Mouse (Mus musculus) heart, adult 11 months (tissue): ENCODE results near the gene Enthd1.

Experiments used
- DNase-seq: peaks from one replicate; pipeline ENCODE4 v3.0.0; 2022

Enthd1 gene

GRCm38 (mm10) chr15:80533274-80533673 lies 31.7 kb downstream of the Enthd1 start:
- no peak for DNase-seq

DNA sequence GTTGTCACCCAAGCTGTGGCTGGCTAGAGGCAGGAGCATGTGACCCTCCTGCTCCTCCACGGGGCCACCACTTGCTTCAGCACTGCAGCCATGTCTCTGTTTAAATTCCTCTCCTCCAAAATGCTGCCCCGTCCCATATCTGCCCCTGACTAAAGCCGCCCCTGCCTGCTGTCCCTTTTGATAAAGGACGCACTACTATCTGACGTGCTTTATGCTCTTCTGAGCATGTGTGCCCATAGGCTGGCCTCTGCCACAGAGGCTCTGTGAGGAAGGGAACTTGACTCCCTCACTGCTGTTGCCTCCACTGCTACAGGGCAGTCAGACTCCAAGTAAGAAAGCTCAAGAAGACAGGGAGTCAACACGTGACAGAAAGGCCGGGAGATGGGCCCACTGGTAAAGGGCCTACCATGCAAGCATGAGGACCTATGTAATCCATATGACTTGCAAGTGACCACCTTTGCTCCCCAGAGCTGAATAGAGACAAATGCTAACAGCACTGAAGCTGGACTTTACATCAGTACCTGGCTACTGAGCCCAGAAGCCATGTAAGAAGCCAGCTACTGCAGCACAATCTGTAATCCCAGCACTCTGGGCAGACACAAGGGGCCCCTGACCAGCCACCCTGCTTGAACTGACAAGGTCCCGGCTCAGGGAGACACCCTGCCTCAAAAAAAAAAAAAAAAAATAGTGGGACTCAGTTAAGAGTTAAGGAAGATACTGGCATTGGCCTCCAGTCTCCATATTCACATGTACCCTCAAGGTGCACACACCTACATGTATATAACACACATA lies 32.5 kb downstream of the Enthd1 start:
- peak; percentile 56 for DNase-seq

DNA sequence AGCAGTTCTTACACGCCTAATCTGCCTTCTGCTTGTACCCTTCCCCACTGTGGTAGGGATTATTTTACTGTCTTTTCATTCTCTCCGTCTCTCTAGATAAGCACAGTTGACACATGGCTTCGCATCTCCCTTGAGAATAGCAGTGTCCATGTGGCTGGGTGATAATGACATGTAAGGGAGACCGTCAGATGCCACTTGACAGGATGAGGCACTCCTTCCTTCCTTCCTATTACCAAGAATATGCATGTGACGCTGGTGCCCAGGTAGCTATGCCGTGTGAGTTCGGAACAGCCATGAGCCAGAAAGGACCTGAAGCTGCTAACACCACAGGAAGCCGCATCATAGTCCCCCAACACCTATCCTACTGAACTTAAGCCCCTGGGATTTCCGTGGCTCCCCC lies 33.9 kb downstream of the Enthd1 start:
- DNase-seq, result no peak

DNA sequence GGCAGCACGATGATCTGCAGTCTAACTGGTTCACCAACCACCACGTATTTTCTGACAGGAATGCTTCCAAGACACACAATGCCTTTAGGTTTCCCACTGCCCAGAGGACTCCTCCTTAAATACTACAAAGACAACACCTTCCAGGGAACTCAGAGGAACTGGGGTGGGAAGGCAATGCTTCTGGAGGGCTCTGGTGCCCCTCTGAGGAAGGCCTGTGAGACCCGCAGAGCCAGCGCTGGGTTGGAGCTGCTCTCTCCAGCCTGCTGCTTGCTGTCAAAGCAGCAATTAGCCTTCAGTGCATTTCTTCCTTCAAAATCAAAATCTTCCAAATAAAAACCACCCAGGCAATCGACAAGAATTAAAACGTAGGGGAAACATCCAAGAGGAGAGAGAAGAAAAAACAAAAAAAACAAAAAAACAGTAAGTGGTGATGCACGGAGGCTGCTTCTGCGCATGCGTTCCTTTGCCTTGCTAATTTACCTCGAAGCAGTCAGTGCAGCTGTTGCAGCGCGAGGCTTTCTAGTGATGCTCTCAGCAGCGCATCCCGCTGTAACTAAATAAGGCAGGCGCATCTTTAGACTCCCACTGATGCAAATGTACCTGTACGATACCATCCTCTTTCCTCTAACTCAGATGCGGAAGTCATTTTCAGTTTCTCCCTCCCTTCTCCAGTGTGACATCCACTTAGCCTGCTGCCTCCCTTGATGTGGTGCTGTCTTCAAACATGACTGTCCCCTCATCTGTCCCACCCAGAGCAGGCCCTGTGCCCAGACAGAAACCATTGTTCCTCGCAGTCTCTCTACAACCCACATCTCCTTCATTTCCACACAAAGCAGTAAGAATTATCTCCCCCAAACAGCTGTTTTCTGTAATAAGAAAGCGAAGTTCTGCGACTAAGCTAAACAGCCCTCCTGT lies 34.7 kb downstream of the Enthd1 start:
- DNase-seq, result peak; percentile 71

DNA sequence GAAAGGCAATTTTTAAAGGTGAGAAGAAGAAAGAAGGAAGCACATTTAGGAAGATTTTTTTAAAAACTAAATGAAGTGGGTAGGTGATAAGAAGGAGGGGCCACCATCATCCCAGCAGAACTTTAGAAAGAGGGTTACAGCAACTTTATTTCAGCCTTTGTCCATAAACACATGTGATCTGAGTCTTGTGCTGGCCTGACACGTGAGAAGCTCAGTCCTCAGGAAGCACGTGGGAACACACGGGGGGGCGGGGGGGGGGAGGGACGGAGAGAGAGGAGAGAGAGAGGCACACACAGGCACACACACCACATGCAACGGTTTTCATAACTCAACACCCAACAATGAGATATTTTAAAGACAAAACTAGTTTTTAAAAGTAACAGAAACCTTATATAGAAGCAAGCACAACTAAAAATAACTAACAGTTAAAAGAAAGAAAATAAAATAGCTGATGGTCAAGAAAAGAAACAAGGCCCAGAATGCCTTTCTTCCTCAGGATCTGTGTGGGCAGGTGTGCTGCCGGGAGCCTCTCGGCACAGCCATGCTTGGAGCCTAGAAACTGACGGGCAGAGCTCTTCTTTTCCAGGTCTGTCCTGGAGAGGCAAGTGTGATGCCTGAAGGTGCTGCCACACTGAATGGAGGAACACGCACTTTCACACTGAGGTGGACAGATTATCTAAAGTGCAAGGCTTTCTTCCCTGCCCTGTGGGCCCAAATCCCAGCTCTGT lies 43.1 kb downstream of the Enthd1 start:
- DNase-seq, result peak; percentile 93

GRCm38 (mm10) chr15:80519931-80520330 lies 45.0 kb downstream of the Enthd1 start:
- peak; percentile 86 for DNase-seq

- peak; percentile 83 for DNase-seq
These were observed 46.3 kb downstream of the Enthd1 start for GRCm38 (mm10) chr15:80518567-80519223.

DNA sequence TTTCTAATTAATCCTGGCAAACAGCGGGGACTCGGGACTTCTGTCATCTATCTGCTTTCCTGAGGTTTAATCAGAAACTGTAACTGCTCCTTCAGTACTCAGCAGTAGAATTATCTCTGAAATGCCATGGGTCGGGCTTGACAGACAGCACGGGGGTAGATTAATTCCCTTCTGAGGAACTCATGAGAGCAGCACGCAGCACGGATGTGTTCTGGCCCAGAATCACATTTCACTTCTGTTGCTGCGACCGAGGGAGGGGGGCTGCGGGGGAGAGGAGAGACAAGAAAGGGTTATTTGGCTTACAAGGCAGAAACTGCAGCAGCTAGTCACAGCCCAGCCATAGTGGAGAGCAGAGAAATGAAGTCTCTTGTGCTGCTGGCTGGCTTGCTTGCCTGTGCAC lies 47.0 kb downstream of the Enthd1 start:
- peak; percentile 92 for DNase-seq

DNA sequence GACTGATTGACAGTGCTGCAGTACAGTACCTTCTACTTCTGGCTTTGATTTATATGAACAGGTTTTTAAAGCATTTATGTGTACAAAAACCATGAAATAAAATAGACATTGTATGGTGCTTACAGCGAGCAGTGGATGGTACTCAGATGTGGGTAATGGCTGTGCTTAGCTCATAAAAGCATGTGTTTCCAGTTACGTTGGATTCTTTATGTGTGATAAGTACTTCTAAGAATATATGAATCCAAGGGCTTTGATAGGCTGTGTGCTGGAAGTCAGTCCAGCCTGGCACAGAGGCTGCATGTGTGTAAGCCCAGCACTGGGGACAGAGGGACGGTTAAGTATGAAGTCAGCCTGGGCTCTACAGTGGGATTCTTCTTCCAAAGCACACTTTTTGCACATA lies 48.4 kb downstream of the Enthd1 start:
- DNase-seq, result peak; percentile 29

DNA sequence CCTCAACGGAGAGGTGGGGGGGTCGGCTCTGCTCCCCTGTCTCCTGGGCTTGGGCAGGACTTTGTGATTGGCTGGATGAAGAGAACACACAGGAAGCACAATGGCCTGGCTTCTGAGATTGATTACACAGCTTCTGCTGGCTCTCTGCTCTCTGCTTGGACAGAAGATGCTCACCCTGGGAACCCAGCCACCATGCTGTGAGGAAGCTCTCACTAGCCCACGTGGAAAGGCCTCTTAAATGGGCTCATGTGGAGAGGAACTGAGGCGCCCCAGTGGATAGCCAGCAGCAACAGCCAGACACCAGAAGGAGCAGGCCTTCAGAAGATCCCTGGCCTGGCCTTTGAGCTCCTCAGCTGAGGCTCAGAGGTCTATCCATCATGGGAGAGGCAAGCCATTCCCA lies 59.9 kb downstream of the Enthd1 start:
- peak; percentile 73 for DNase-seq

GRCm38 (mm10) chr15:80503155-80503554 lies 61.8 kb downstream of the Enthd1 start:
- DNase-seq, result peak; percentile 63

GRCm38 (mm10) chr15:80502741-80503140 lies 62.2 kb downstream of the Enthd1 start:
- peak; percentile 16 for DNase-seq

DNA sequence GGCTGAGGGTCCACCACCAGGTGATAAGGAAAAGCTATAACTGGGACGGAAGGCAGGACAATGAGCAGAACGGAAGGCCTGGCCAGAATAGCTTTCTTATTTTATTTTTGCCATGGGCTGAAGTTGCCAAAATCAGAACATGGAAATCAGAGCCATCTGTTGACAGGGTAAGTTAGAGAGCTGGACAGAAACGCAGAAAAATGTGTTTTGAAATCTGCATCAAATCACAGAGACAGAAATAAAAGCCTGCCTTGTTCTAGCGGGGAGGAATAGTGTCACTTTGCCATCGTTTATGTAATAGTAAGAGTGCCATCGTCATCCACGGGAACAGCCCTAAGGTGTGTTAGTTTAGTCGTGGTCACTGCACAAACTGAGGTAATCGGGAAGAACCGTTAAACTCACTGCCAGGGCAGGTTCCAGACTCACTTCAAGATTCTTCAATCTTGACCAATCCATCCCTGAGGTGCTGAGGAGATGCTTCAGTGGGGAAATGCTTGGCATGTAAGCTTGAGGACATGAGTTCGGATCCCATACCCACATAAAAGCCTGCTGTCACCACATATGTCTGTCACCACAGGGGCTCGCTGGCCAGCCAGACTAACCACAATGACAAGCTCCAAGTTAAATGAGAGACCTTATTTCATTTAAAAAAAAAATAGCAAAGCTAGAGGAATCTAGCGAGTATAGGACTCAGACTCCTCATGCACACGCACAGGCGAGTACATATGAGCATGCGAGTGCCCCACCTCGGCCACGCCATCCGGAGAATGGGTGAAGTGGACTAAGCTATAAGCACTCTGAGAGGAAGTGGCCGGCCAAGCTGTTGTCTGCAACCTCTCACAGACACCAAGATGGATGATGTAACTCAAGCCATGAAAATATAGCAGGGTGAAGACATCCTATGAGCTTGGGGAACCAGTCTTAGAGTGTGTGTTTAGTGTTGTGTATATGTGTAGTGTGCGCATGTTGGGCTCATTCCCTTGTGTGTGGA lies 63.6 kb downstream of the Enthd1 start:
- DNase-seq, result peak; percentile 64

DNA sequence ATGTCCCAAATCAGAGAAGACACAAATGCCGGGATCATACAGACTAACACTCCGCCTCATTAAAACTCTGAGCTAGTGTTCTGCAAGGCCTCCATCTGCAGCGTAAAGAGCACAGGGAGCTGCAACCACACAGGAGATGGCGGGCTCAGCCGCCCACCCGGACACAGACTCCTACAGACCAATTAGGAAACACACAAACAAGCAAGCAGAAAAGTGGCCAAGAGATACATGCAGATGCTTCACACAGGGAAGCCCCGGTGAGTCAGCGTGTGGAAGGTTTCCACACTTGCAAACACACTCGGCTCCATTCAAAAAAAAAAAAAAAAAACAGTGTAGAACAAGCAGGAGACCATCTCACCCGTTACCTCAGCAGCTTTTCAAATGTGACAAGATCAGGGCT lies 64.5 kb downstream of the Enthd1 start:
- DNase-seq, result peak; percentile 42

DNA sequence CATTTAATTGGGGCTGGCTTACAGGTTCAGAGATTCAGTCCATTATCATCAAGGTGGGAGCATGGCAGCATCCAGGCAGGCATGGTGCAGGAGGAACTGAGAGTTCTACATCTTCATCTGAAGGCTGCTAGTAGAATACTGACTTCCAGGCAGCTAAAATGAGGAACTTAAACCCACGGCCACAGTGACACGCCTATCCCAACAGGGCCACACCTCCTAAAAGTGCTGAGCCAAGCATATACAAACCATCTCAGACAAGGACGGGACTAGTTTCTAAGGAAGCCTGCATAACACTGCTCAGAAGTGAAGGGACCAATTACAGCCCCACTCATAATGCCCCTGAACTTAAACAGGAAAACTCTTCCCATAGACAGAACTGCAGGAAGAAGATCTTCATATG lies 67.2 kb downstream of the Enthd1 start:
- peak; percentile 91 for DNase-seq

GRCm38 (mm10) chr15:80491505-80491904 lies 73.5 kb downstream of the Enthd1 start:
- peak; percentile 64 for DNase-seq

DNA sequence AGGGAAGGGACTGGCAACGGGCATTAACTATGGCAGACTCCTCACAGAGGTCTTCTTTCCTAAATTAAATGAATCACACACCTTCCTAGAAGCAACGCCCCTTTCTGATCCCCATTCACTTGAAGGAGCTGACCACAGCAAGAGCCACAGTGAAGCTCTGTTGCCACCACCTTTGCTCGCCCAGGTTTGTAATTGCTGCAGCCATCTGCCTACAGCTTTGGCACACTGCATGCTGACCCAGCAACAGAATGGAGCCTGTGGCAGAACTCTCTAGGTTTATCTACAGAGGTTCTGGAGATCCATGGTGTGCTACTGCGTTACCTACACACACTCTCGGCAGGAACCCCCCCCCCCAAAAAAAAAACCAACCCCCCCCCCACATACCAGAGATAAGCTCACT lies 74.8 kb downstream of the Enthd1 start:
- DNase-seq, result no peak

DNA sequence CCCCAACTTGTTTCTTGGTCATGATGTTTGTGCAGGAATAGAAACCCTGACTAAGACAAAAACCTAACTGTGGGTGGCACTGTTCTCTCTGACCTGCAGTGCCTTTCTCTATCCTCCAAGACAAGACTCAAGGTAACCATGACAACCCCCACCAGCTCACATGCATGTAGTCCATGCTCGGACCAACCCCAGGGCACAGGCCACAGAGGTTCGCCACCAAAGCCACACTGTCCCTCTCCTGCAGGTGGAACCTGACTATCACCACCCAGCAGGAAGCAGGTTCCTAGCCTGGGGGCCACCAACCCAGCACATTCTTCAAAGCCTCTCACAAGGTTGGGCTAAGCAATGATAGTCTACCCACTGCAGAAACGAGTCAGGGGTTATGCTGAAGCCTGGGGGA lies 76.3 kb downstream of the Enthd1 start:
- no peak for DNase-seq

GRCm38 (mm10) chr15:80485601-80486000 lies 79.4 kb downstream of the Enthd1 start:
- DNase-seq, result no peak

DNA sequence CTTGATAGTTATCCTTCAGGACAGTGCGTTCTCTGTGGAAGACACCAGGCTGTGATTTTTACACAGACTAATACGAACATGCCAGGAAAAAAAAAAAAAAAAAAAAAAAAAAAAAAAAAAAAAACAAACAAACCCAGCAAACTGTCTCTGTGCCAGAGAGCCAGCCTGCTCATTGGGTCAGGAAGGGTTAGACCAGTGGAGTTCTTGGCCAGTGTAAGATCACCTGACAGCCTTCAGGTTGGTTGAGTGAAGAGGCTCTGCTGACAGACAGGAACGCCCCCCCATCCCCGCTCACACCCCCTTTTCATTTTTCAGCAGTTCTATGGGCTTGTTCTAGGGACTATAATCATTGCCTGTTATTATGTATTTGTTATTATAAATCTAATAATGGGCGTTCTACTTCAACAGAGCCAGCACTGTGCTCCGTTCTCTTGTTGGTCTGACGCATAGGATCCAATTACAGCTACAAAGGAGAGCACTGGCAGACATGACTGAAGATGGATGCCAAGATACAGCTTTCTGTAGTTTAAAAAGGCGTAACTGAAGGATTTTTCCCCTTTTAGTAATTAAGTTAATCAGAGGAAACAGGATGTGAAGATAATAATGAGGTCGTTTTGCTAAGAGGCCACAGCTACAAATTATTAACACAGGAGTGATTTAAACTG lies 81.8 kb downstream of the Enthd1 start:
- DNase-seq, result no peak

DNA sequence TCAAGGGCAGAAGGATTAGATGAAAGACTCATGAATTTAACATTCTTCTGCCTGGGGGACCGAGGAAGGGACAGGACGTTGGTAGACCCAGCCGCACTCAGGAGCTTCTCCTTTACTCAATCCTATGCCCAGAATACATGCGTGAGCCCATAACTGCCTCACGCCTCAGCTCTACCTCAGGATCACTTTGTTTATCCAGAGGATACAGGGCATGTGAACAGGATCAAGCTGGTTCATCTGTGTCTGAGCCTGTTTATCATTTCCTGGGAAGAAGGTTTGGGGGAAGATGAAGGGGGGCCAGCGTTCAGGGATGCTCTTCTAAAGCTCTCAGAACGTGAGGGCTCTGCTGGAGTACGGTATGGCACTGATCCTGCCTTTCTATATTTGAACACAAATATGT lies 82.6 kb downstream of the Enthd1 start:
- DNase-seq, result no peak
